Mouse (Mus musculus): ENCODE data around the gene Tmem104.

Gene Tmem104

GRCm38 (mm10) chr11:115279726-115280125, 92.4 kb downstream of the Tmem104 start:
- no peak for DNase-seq (ENCODE audit: low read depth, low spot score)

GRCm38 (mm10) chr11:115282295-115282694, 95.0 kb downstream of the Tmem104 start:
- DNase-seq (ENCODE audit: low read depth, low spot score) = no peak

- DNase-seq (ENCODE audit: low read depth, low spot score) = no peak
Observed at GRCm38 (mm10) chr11:115282723-115283485, 95.6 kb downstream of the Tmem104 start.

- no peak for DNase-seq (ENCODE audit: low read depth, low spot score)
Observed at GRCm38 (mm10) chr11:115283486-115283765, 96.1 kb downstream of the Tmem104 start.

- no peak for DNase-seq (ENCODE audit: low read depth, low spot score)
Observed at GRCm38 (mm10) chr11:115283891-115284620, 96.8 kb downstream of the Tmem104 start.

GRCm38 (mm10) chr11:115285282-115285681, 98.0 kb downstream of the Tmem104 start:
- DNase-seq (ENCODE audit: low read depth, low spot score) = no peak

- no peak for DNase-seq (ENCODE audit: low read depth, low spot score)
Observed at GRCm38 (mm10) chr11:115286201-115286993, 99.1 kb downstream of the Tmem104 start.

- no peak for DNase-seq (ENCODE audit: low read depth, low spot score)
Observed at GRCm38 (mm10) chr11:115287386-115287785, 100.1 kb downstream of the Tmem104 start.

- no peak for DNase-seq (ENCODE audit: low read depth, low spot score)
Observed at GRCm38 (mm10) chr11:115288305-115288704, 101.0 kb downstream of the Tmem104 start.

- no peak for DNase-seq (ENCODE audit: low read depth, low spot score)
Observed at GRCm38 (mm10) chr11:115289885-115290284, 102.6 kb downstream of the Tmem104 start.

GRCm38 (mm10) chr11:115290314-115290713, 103.0 kb downstream of the Tmem104 start:
- no peak for DNase-seq (ENCODE audit: low read depth, low spot score)

GRCm38 (mm10) chr11:115290919-115291318, 103.6 kb downstream of the Tmem104 start:
- no peak for DNase-seq (ENCODE audit: low read depth, low spot score)

- DNase-seq (ENCODE audit: low read depth, low spot score) = no peak
Observed at GRCm38 (mm10) chr11:115291503-115291902, 104.2 kb downstream of the Tmem104 start.

GRCm38 (mm10) chr11:115292631-115293375, 105.5 kb downstream of the Tmem104 start:
- DNase-seq (ENCODE audit: low read depth, low spot score) = no peak

- no peak for DNase-seq (ENCODE audit: low read depth, low spot score)
Observed at GRCm38 (mm10) chr11:115295939-115296338, 108.7 kb downstream of the Tmem104 start.

All from retina, postnatal 7 days (tissue).